Mouse (Mus musculus) forebrain, embryonic 13.5 days (tissue): ENCODE data around the gene Astn1. TPM values are rescaled to one million over a fixed set of nuclear protein-coding genes. Genes with fewer than 3 reads are reported as not detected.

Source experiments
- ATAC-seq: fragments of 200-750 bp; cut with Nextera tagmentation; 2 replicates; pipeline ENCODE4 v1.8.0; 2017
- H3K27ac ChIP-seq: fragments of 300-500 bp; sonication (generic); 2 replicates; pipeline ENCODE4 v1.5.1; 2015; ENCODE audit warnings: inconsistent platforms, mild to moderate bottlenecking, moderate library complexity
- H3K27me3 ChIP-seq: fragments of 300-500 bp; sonication (generic); 2 replicates; pipeline ENCODE4 v1.6.1; 2015; ENCODE audit warnings: mild to moderate bottlenecking, inconsistent platforms
- H3K36me3 ChIP-seq: fragments of 300-500 bp; sonication (generic); 2 replicates; pipeline ENCODE4 v1.6.1; 2015; ENCODE audit warnings: mild to moderate bottlenecking, inconsistent platforms; ENCODE audit not compliant: poor library complexity, severe bottlenecking
- H3K4me1 ChIP-seq: fragments of 300-500 bp; sonication (generic); 2 replicates; pipeline ENCODE4 v1.6.1; 2015; ENCODE audit warnings: inconsistent platforms
- H3K4me2 ChIP-seq: fragments of 300-500 bp; sonication (generic); 2 replicates; pipeline ENCODE4 v1.6.1; 2015; ENCODE audit warnings: inconsistent platforms, mild to moderate bottlenecking, moderate library complexity
- H3K4me3 ChIP-seq: fragments of 300-500 bp; sonication (generic); 2 replicates; pipeline ENCODE4 v1.5.1; 2015; ENCODE audit warnings: mild to moderate bottlenecking, inconsistent platforms
- H3K9ac ChIP-seq: fragments of 300-500 bp; sonication (generic); 2 replicates; pipeline ENCODE4 v1.6.1; 2015; ENCODE audit warnings: mild to moderate bottlenecking, inconsistent platforms
- H3K9me3 ChIP-seq: fragments of 300-500 bp; sonication (generic); replicated peaks from 2 replicates; pipeline ENCODE4 v1.6.1; 2016; ENCODE audit warnings: inconsistent platforms
- WGBS: fragments of 180-500 bp; shearing (Covaris S2); methylation state at CpG from one replicate; pipeline ENCODE4 v1.1.7; 2015; 5-methylcytosine and 5-hydroxymethylcytosine counted together
- polyA plus RNA-seq: library from polyadenylated mRNA; unstranded; fragments of >200 nt; fragmentation: Nextera tagmentation; extraction: Ambion mirVana; gene quantifications from 2 replicates; pipeline ENCODE4 v1.2.1, GENCODE M21; 2015

The Astn1 gene
- polyA plus RNA-seq, 1 experiment from 2014 or later: 24.7 TPM

- Histone ChIP-seq H3K27me3 (no peaks in the 10 kb centered on the region), H3K36me3 (peaks cover 16% of the 10 kb centered on the region), H3K4me3 (no peak overlapping the region), H3K9me3 (no peaks in the 10 kb centered on the region), H3K4me1 (no peaks in the 10 kb centered on the region), H3K9ac (no peak overlapping the region), H3K27ac (no peak overlapping the region), H3K4me2 (no peak overlapping the region)
- no peak for ATAC-seq
Measured at GRCm38 (mm10) chr1:158642247-158642646, 280.2 kb downstream of the Astn1 start.

- Histone ChIP-seq H3K27me3 (no peaks in the 10 kb centered on the region), H3K4me2 (no peak overlapping the region), H3K36me3 (peaks cover 13% of the 10 kb centered on the region), H3K4me1 (peaks cover 5% of the 10 kb centered on the region; the same call in 1 of the 2 replicates), H3K9ac (no peak overlapping the region), H3K4me3 (no peak overlapping the region), H3K9me3 (no peaks in the 10 kb centered on the region), H3K27ac (no peak overlapping the region)
- WGBS: 85% methylated on average over 2 of the region's 2 CpGs
- ATAC-seq: no peak
Measured at GRCm38 (mm10) chr1:158652799-158653198, 290.7 kb downstream of the Astn1 start.

- 25% methylated on average over 4 of the region's 4 CpGs for WGBS
- H3K9me3 ChIP-seq: no peaks in the 10 kb centered on the region
- peaks cover 23% of the 10 kb centered on the region for H3K36me3 ChIP-seq
- no peak overlapping the region for H3K9ac ChIP-seq
- 0 out of 2 replicates have a peak overlapping the region, but pooled peaks have one; percentile 12 for H3K27ac ChIP-seq
- peak; percentile 68 for ATAC-seq
- peaks cover 5% of the 10 kb centered on the region; the same call in 1 of the 2 replicates for H3K4me1 ChIP-seq
- no peak overlapping the region for H3K4me3 ChIP-seq
- H3K27me3 ChIP-seq: no peaks in the 10 kb centered on the region
- no peak overlapping the region for H3K4me2 ChIP-seq
Measured at GRCm38 (mm10) chr1:158653808-158654520, 291.9 kb downstream of the Astn1 start.

GRCm38 (mm10) chr1:158654571-158655205 is 292.6 kb downstream of the Astn1 start:
- Histone ChIP-seq H3K27ac (no peak overlapping the region), H3K4me1 (peaks cover 5% of the 10 kb centered on the region; the same call in 1 of the 2 replicates), H3K4me2 (no peak overlapping the region), H3K4me3 (no peak overlapping the region), H3K9ac (no peak overlapping the region), H3K36me3 (peaks cover 30% of the 10 kb centered on the region), H3K27me3 (no peaks in the 10 kb centered on the region), H3K9me3 (no peaks in the 10 kb centered on the region)
- ATAC-seq: peak; percentile 93
- 46% methylated on average over 3 of the region's 3 CpGs for WGBS

- ATAC-seq: no peak
- 93% methylated on average over 6 of the region's 6 CpGs for WGBS
- H3K27ac ChIP-seq: no peak overlapping the region
- H3K27me3 ChIP-seq: no peaks in the 10 kb centered on the region
- no peaks in the 10 kb centered on the region for H3K9me3 ChIP-seq
- H3K4me3 ChIP-seq: no peak overlapping the region
- peaks cover 32% of the 10 kb centered on the region for H3K36me3 ChIP-seq
- H3K4me1 ChIP-seq: peaks cover 5% of the 10 kb centered on the region; the same call in 1 of the 2 replicates
- no peak overlapping the region for H3K9ac ChIP-seq
- H3K4me2 ChIP-seq: no peak overlapping the region
Measured at GRCm38 (mm10) chr1:158656986-158657385, 294.9 kb downstream of the Astn1 start.

GRCm38 (mm10) chr1:158666001-158666400 is 303.9 kb downstream of the Astn1 start:
- peaks cover 50% of the 10 kb centered on the region for H3K36me3 ChIP-seq
- ATAC-seq: no peak
- no peaks in the 10 kb centered on the region for H3K4me1 ChIP-seq
- no peak overlapping the region for H3K9ac ChIP-seq
- no peaks in the 10 kb centered on the region for H3K9me3 ChIP-seq
- no peak overlapping the region for H3K4me3 ChIP-seq
- H3K4me2 ChIP-seq: no peak overlapping the region
- H3K27ac ChIP-seq: no peak overlapping the region
- H3K27me3 ChIP-seq: no peaks in the 10 kb centered on the region
- 89% methylated on average over 3 of the region's 3 CpGs for WGBS

GRCm38 (mm10) chr1:158669971-158670592 is 308.0 kb downstream of the Astn1 start:
- H3K27me3 ChIP-seq: no peaks in the 10 kb centered on the region
- H3K4me3 ChIP-seq: no peak overlapping the region
- H3K27ac ChIP-seq: no peak overlapping the region
- peaks cover 64% of the 10 kb centered on the region for H3K36me3 ChIP-seq
- H3K4me2 ChIP-seq: no peak overlapping the region
- WGBS: 48% methylated on average over 3 of the region's 3 CpGs
- no peak overlapping the region for H3K9ac ChIP-seq
- H3K9me3 ChIP-seq: no peaks in the 10 kb centered on the region
- ATAC-seq: peak; percentile 85
- no peaks in the 10 kb centered on the region for H3K4me1 ChIP-seq

GRCm38 (mm10) chr1:158687726-158688125 is 325.7 kb downstream of the Astn1 start:
- Histone ChIP-seq H3K4me2 (no peak overlapping the region), H3K4me3 (no peak overlapping the region), H3K27ac (no peak overlapping the region), H3K27me3 (no peaks in the 10 kb centered on the region), H3K9ac (no peak overlapping the region), H3K9me3 (no peaks in the 10 kb centered on the region), H3K36me3 (peaks cover 57% of the 10 kb centered on the region), H3K4me1 (0 out of 2 replicates have a peak, but pooled peaks cover 4% of the 10 kb centered on the region)
- 58% methylated on average over 1 of the region's 1 CpGs for WGBS
- no peak for ATAC-seq

- Histone ChIP-seq H3K4me2 (no peak overlapping the region), H3K27ac (no peak overlapping the region), H3K9ac (no peak overlapping the region), H3K9me3 (no peaks in the 10 kb centered on the region), H3K4me1 (no peaks in the 10 kb centered on the region), H3K36me3 (no peaks in the 10 kb centered on the region), H3K4me3 (no peak overlapping the region), H3K27me3 (no peaks in the 10 kb centered on the region)
- 72% methylated on average over 3 of the region's 3 CpGs for WGBS
- no peak for ATAC-seq
Measured at GRCm38 (mm10) chr1:158697423-158697822, 335.4 kb downstream of the Astn1 start.

- Histone ChIP-seq H3K4me1 (no peaks in the 10 kb centered on the region), H3K27me3 (no peaks in the 10 kb centered on the region), H3K9me3 (no peaks in the 10 kb centered on the region), H3K4me2 (no peak overlapping the region), H3K27ac (no peak overlapping the region), H3K36me3 (no peaks in the 10 kb centered on the region), H3K9ac (no peak overlapping the region), H3K4me3 (no peak overlapping the region)
- no peak for ATAC-seq
- WGBS: 89% methylated on average over 10 of the region's 10 CpGs
Measured at GRCm38 (mm10) chr1:158697859-158698569, 335.9 kb downstream of the Astn1 start.

- 77% methylated on average over 2 of the region's 2 CpGs for WGBS
- no peak overlapping the region for H3K4me3 ChIP-seq
- no peak overlapping the region for H3K4me2 ChIP-seq
- no peaks in the 10 kb centered on the region for H3K9me3 ChIP-seq
- H3K4me1 ChIP-seq: no peaks in the 10 kb centered on the region
- H3K27ac ChIP-seq: no peak overlapping the region
- ATAC-seq: no peak
- H3K27me3 ChIP-seq: no peaks in the 10 kb centered on the region
- H3K36me3 ChIP-seq: no peaks in the 10 kb centered on the region
- no peak overlapping the region for H3K9ac ChIP-seq
Measured at GRCm38 (mm10) chr1:158699276-158699675, 337.2 kb downstream of the Astn1 start.

- no peak for ATAC-seq
- H3K27me3 ChIP-seq: no peaks in the 10 kb centered on the region
- no peaks in the 10 kb centered on the region for H3K9me3 ChIP-seq
- H3K4me1 ChIP-seq: no peaks in the 10 kb centered on the region
- no peak overlapping the region for H3K9ac ChIP-seq
- H3K36me3 ChIP-seq: no peaks in the 10 kb centered on the region
- no peak overlapping the region for H3K27ac ChIP-seq
- H3K4me2 ChIP-seq: no peak overlapping the region
- no peak overlapping the region for H3K4me3 ChIP-seq
- 72% methylated on average over 2 of the region's 2 CpGs for WGBS
Measured at GRCm38 (mm10) chr1:158700147-158700546, 338.1 kb downstream of the Astn1 start.
